Mouse (Mus musculus): ENCODE results near the gene Elavl4.

Gene Elavl4

GRCm38 (mm10) chr4:110266804-110267575, 84.7 kb downstream of the Elavl4 start:
- DNase-seq (ENCODE audit: low read depth in 2 of 2, low spot score in 2 of 2), result no peak

GRCm38 (mm10) chr4:110264345-110264943, 87.3 kb downstream of the Elavl4 start:
- no peak for DNase-seq (ENCODE audit: low read depth in 2 of 2, low spot score in 2 of 2)

GRCm38 (mm10) chr4:110257360-110257759, 94.3 kb downstream of the Elavl4 start:
- DNase-seq (ENCODE audit: low read depth in 2 of 2, low spot score in 2 of 2), result no peak

- DNase-seq (ENCODE audit: low read depth in 2 of 2, low spot score in 2 of 2), result no peak
Observed at GRCm38 (mm10) chr4:110255617-110256016, 96.1 kb downstream of the Elavl4 start.

- no peak for DNase-seq (ENCODE audit: low read depth in 2 of 2, low spot score in 2 of 2)
Observed at GRCm38 (mm10) chr4:110250055-110250454, 101.7 kb downstream of the Elavl4 start.

- DNase-seq (ENCODE audit: low read depth in 2 of 2, low spot score in 2 of 2), result no peak
Observed at GRCm38 (mm10) chr4:110242879-110243278, 108.8 kb downstream of the Elavl4 start.

- DNase-seq (ENCODE audit: low read depth in 2 of 2, low spot score in 2 of 2), result no peak
Observed at GRCm38 (mm10) chr4:110234554-110234953, 117.2 kb downstream of the Elavl4 start.

GRCm38 (mm10) chr4:110232327-110232726, 119.4 kb downstream of the Elavl4 start:
- no peak for DNase-seq (ENCODE audit: low read depth in 2 of 2, low spot score in 2 of 2)

- no peak for DNase-seq (ENCODE audit: low read depth in 2 of 2, low spot score in 2 of 2)
Observed at GRCm38 (mm10) chr4:110231799-110232198, 119.9 kb downstream of the Elavl4 start.

- DNase-seq (ENCODE audit: low read depth in 2 of 2, low spot score in 2 of 2), result no peak
Observed at GRCm38 (mm10) chr4:110229652-110230051, 122.1 kb downstream of the Elavl4 start.

- DNase-seq (ENCODE audit: low read depth in 2 of 2, low spot score in 2 of 2), result no peak
Observed at GRCm38 (mm10) chr4:110229238-110229637, 122.5 kb downstream of the Elavl4 start.

GRCm38 (mm10) chr4:110227621-110228031, 124.1 kb downstream of the Elavl4 start:
- no peak for DNase-seq (ENCODE audit: low read depth in 2 of 2, low spot score in 2 of 2)

- DNase-seq (ENCODE audit: low read depth in 2 of 2, low spot score in 2 of 2), result no peak
Observed at GRCm38 (mm10) chr4:110225492-110225891, 126.2 kb downstream of the Elavl4 start.

- no peak for DNase-seq (ENCODE audit: low read depth in 2 of 2, low spot score in 2 of 2)
Observed at GRCm38 (mm10) chr4:110218819-110219218, 132.9 kb downstream of the Elavl4 start.

GRCm38 (mm10) chr4:110217553-110217952, 134.2 kb downstream of the Elavl4 start:
- no peak for DNase-seq (ENCODE audit: low read depth in 2 of 2, low spot score in 2 of 2)

GRCm38 (mm10) chr4:110214543-110214942, 137.2 kb downstream of the Elavl4 start:
- no peak for DNase-seq (ENCODE audit: low read depth in 2 of 2, low spot score in 2 of 2)

GRCm38 (mm10) chr4:110213666-110214065, 138.0 kb downstream of the Elavl4 start:
- no peak for DNase-seq (ENCODE audit: low read depth in 2 of 2, low spot score in 2 of 2)

GRCm38 (mm10) chr4:110210246-110210645, 141.5 kb downstream of the Elavl4 start:
- DNase-seq (ENCODE audit: low read depth in 2 of 2, low spot score in 2 of 2), result no peak

- no peak for DNase-seq (ENCODE audit: low read depth in 2 of 2, low spot score in 2 of 2)
Observed at GRCm38 (mm10) chr4:110209613-110210012, 142.1 kb downstream of the Elavl4 start.

GRCm38 (mm10) chr4:110201680-110202079, 150.0 kb downstream of the Elavl4 start:
- DNase-seq (ENCODE audit: low read depth in 2 of 2, low spot score in 2 of 2), result no peak

- no peak for DNase-seq (ENCODE audit: low read depth in 2 of 2, low spot score in 2 of 2)
Observed at GRCm38 (mm10) chr4:110199897-110200296, 151.8 kb downstream of the Elavl4 start.

- no peak for DNase-seq (ENCODE audit: low read depth in 2 of 2, low spot score in 2 of 2)
Observed at GRCm38 (mm10) chr4:110198600-110198999, 153.1 kb downstream of the Elavl4 start.

GRCm38 (mm10) chr4:110177263-110177662, 174.4 kb downstream of the Elavl4 start:
- DNase-seq (ENCODE audit: low read depth in 2 of 2, low spot score in 2 of 2), result no peak
